Mouse (Mus musculus) spleen, postnatal 14 days (tissue): Measurements from ENCODE around the gene Zfand2b.

Source experiments
- DNase-seq, 2 experiments: peaks; one replicate each; pipeline ENCODE4 v3.0.0; 2021 to 2022; ENCODE audit warnings: low spot score in 2 of 2

Zfand2b gene

GRCm38 (mm10) chr1:75159540-75160255, 8.7 kb upstream of the Zfand2b start:
- no peak for DNase-seq

- DNase-seq = no peak
These were observed 8.2 kb upstream of the Zfand2b start for GRCm38 (mm10) chr1:75160256-75160617.

GRCm38 (mm10) chr1:75168093-75168471, 364 bp upstream of the Zfand2b start:
- no peak for DNase-seq

GRCm38 (mm10) chr1:75179334-75180104, 11.1 kb downstream of the Zfand2b start:
- DNase-seq = peak in 1 of 2 experiments; percentile 38

- DNase-seq = peak; percentile 82 to 85
These were observed 11.7 kb downstream of the Zfand2b start, which contains the start of gene Abcb6 for GRCm38 (mm10) chr1:75180105-75180590. Abcb6 (minus strand) TSS chr1:75180392.

GRCm38 (mm10) chr1:75180741-75181140, 12.3 kb downstream of the Zfand2b start:
- DNase-seq = no peak

- no peak for DNase-seq
These were observed 13.0 kb downstream of the Zfand2b start for GRCm38 (mm10) chr1:75181377-75181870.

- DNase-seq = no peak
These were observed 13.7 kb downstream of the Zfand2b start for GRCm38 (mm10) chr1:75182160-75182559.

- no peak for DNase-seq
These were observed 17.0 kb downstream of the Zfand2b start for GRCm38 (mm10) chr1:75185495-75185894.

- DNase-seq = no peak
These were observed 18.7 kb downstream of the Zfand2b start for GRCm38 (mm10) chr1:75187126-75187525.

GRCm38 (mm10) chr1:75187914-75188483, 19.6 kb downstream of the Zfand2b start:
- DNase-seq = no peak

- no peak for DNase-seq
These were observed 22.1 kb downstream of the Zfand2b start for GRCm38 (mm10) chr1:75190577-75190976.

- no peak for DNase-seq
These were observed 22.8 kb downstream of the Zfand2b start for GRCm38 (mm10) chr1:75191258-75191621.

GRCm38 (mm10) chr1:75191622-75192402, 23.4 kb downstream of the Zfand2b start, which contains the start of the genes Ankzf1 and Atg9a:
Ankzf1 (plus strand) TSS chr1:75192151.
Atg9a (minus strand) TSS chr1:75192196.
- DNase-seq = peak; percentile 84 to 89

GRCm38 (mm10) chr1:75192452-75192851, 24.0 kb downstream of the Zfand2b start:
- DNase-seq = no peak

GRCm38 (mm10) chr1:75201236-75201635, 32.8 kb downstream of the Zfand2b start:
- DNase-seq = no peak

- DNase-seq = no peak
These were observed 40.7 kb downstream of the Zfand2b start for GRCm38 (mm10) chr1:75208967-75209678.

GRCm38 (mm10) chr1:75210136-75211087, 42.0 kb downstream of the Zfand2b start, which contains the start of the genes Glb1l and Stk16:
Glb1l (minus strand) TSS chr1:75210813.
Stk16 (plus strand) TSS chr1:75210838.
- DNase-seq = peak; percentile 91 to 98

- no peak for DNase-seq
These were observed 42.8 kb downstream of the Zfand2b start for GRCm38 (mm10) chr1:75211141-75211708.
